Mouse (Mus musculus) cerebellum, postnatal 10 days (tissue): Measurements from ENCODE around the gene Zfp874a.
"Not testable (repeated sequence)": the region's sequence is repeated elsewhere in the genome, so short reads cannot be mapped to it uniquely, and the experiment has no call there.

Source experiments
- DNase-seq, 2 experiments: peaks; one replicate each; pipeline ENCODE4 v3.0.0; 2021; ENCODE audit warnings: mixed read lengths in 2 of 2

Gene Zfp874a

GRCm38 (mm10) chr13:67376255-67376654, 75.2 kb downstream of the Zfp874a start:
- not testable (repeated sequence) for DNase-seq

GRCm38 (mm10) chr13:67375050-67375911, 76.1 kb downstream of the Zfp874a start, which contains the start of the genes Gm28041 and Zfp456:
Gene Gm28041, minus strand, starts transcription at chr13:67375733.
Gene Zfp456, minus strand, starts transcription at chr13:67375810.
- DNase-seq, result peak; percentile 52 to 63
